Mouse (Mus musculus): ENCODE measurements around the gene Mrpl33.
A peak's percentile ranks its signal among the peaks of the same experiment; 100 is the strongest.
"Not testable (repeated sequence)": the region's sequence is repeated elsewhere in the genome, so short reads cannot be mapped to it uniquely, and the experiment has no call there.

The Mrpl33 gene

GRCm38 (mm10) chr5:31596481-31597429, at the start of gene Mrpl33:
Gene Mrpl33, plus strand, starts transcription at chr5:31596935.
- DNase-seq (ENCODE audit: low spot score): peak; percentile 61

GRCm38 (mm10) chr5:31559401-31559800, 37.3 kb upstream of the Mrpl33 start:
- no peak for DNase-seq (ENCODE audit: low spot score)

- no peak for DNase-seq (ENCODE audit: low spot score)
Measured at GRCm38 (mm10) chr5:31560352-31560751, 36.4 kb upstream of the Mrpl33 start.

- DNase-seq (ENCODE audit: low spot score): no peak
Measured at GRCm38 (mm10) chr5:31562036-31562666, 34.6 kb upstream of the Mrpl33 start.

GRCm38 (mm10) chr5:31563496-31563895, 33.2 kb upstream of the Mrpl33 start:
- DNase-seq (ENCODE audit: low spot score): peak; percentile 90

- no peak for DNase-seq (ENCODE audit: low spot score)
Measured at GRCm38 (mm10) chr5:31563905-31564304, 32.8 kb upstream of the Mrpl33 start.

GRCm38 (mm10) chr5:31564976-31565375, 31.8 kb upstream of the Mrpl33 start:
- DNase-seq (ENCODE audit: low spot score): no peak

GRCm38 (mm10) chr5:31566026-31566425, 30.7 kb upstream of the Mrpl33 start:
- DNase-seq (ENCODE audit: low spot score): no peak

- no peak for DNase-seq (ENCODE audit: low spot score)
Measured at GRCm38 (mm10) chr5:31566457-31566856, 30.3 kb upstream of the Mrpl33 start.

- DNase-seq (ENCODE audit: low spot score): no peak
Measured at GRCm38 (mm10) chr5:31567951-31568657, 28.6 kb upstream of the Mrpl33 start.

- peak; percentile 32 for DNase-seq (ENCODE audit: low spot score)
Measured at GRCm38 (mm10) chr5:31571023-31571608, 25.6 kb upstream of the Mrpl33 start.

GRCm38 (mm10) chr5:31573722-31574121, 23.0 kb upstream of the Mrpl33 start:
- DNase-seq (ENCODE audit: low spot score): no peak

- no peak for DNase-seq (ENCODE audit: low spot score)
Measured at GRCm38 (mm10) chr5:31576539-31576975, 20.2 kb upstream of the Mrpl33 start.

GRCm38 (mm10) chr5:31581263-31581662, 15.5 kb upstream of the Mrpl33 start:
- DNase-seq (ENCODE audit: low spot score): no peak

GRCm38 (mm10) chr5:31581932-31582331, 14.8 kb upstream of the Mrpl33 start:
- no peak for DNase-seq (ENCODE audit: low spot score)

- DNase-seq (ENCODE audit: low spot score): no peak
Measured at GRCm38 (mm10) chr5:31583261-31583660, 13.5 kb upstream of the Mrpl33 start.

GRCm38 (mm10) chr5:31585526-31585925, 11.2 kb upstream of the Mrpl33 start:
- no peak for DNase-seq (ENCODE audit: low spot score)

- DNase-seq (ENCODE audit: low spot score): no peak
Measured at GRCm38 (mm10) chr5:31588016-31588415, 8.7 kb upstream of the Mrpl33 start.

- not testable (repeated sequence) for DNase-seq (ENCODE audit: low spot score)
Measured at GRCm38 (mm10) chr5:31588672-31589071, 8.1 kb upstream of the Mrpl33 start.

- peak; percentile 38 for DNase-seq (ENCODE audit: low spot score)
Measured at GRCm38 (mm10) chr5:31589711-31590319, 6.9 kb upstream of the Mrpl33 start.

GRCm38 (mm10) chr5:31591122-31591521, 5.6 kb upstream of the Mrpl33 start:
- no peak for DNase-seq (ENCODE audit: low spot score)

GRCm38 (mm10) chr5:31595868-31596267, 867 bp upstream of the Mrpl33 start:
- DNase-seq (ENCODE audit: low spot score): no peak
